Comparison of ENCODE assay signal across 16 mouse cellular contexts in the genomic region with DNA sequence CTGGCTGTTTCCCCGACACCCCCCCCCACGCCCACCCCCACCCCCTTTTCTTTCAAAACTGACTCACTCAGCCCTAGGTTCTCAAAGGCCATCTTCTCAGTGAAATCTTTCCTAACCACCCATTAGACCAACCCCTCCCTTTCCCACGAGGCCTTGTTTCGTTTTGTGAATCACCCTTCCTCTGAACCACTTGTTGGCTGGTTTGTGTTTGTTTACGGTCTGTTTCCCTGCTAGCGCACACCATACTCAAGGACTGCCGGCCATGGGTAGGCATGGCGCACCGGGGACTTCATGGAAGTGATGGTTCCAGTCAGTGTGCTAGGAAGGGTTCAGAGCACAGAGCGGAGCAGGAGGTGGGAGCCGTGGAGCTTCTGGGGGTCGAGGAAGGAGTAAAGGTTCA.
"Had no signal": no experiment of that assay in that cellular context is flagged by ENCODE, and none has a peak within 500 bp of the region (broad histone marks: within the 10 kb centered on the region; RNA-seq: fewer than 3 reads in every experiment).

No protein-coding gene starts in this region.

- DNase-seq: kidney, adult 2 months; kidney, postnatal 25 days; layer of hippocampus, adult 9-11 months; liver, embryonic 13.5 days; lung, adult 2 months; lung, postnatal 14 days; lung, postnatal 4 days; midbrain, embryonic 14.5 days; thymus, postnatal 25 days had no signal

- H3K9me3 ChIP-seq: liver, embryonic 13.5 days; neural tube, embryonic 13.5 days; stomach, embryonic 15.5 days had no signal

- H3K36me3 ChIP-seq: liver, embryonic 13.5 days; stomach, embryonic 15.5 days had no signal

- H3K27me3 ChIP-seq: neural tube, embryonic 13.5 days; stomach, embryonic 15.5 days had no signal

- H3K27ac ChIP-seq: kidney, postnatal 0 days; layer of hippocampus, adult 2 months; left cerebral cortex, adult 2 months; liver, embryonic 13.5 days; neural tube, embryonic 13.5 days; stomach, embryonic 15.5 days had no signal

- H3K9ac ChIP-seq: liver, embryonic 13.5 days; neural tube, embryonic 13.5 days; stomach, embryonic 15.5 days had no signal

- H3K4me3 ChIP-seq: layer of hippocampus, adult 2 months; left cerebral cortex, adult 2 months; liver, embryonic 13.5 days; myocyte; neural tube, embryonic 13.5 days; stomach, embryonic 15.5 days had no signal

- H3K4me1 ChIP-seq: neural tube, embryonic 13.5 days; stomach, embryonic 15.5 days had no signal

- H3K4me2 ChIP-seq: liver, embryonic 13.5 days; midbrain, embryonic 11.5 days; neural tube, embryonic 13.5 days; stomach, embryonic 15.5 days had no signal
